Mouse (Mus musculus): ENCODE data around the gene Lin7c.

Gene Lin7c

DNA sequence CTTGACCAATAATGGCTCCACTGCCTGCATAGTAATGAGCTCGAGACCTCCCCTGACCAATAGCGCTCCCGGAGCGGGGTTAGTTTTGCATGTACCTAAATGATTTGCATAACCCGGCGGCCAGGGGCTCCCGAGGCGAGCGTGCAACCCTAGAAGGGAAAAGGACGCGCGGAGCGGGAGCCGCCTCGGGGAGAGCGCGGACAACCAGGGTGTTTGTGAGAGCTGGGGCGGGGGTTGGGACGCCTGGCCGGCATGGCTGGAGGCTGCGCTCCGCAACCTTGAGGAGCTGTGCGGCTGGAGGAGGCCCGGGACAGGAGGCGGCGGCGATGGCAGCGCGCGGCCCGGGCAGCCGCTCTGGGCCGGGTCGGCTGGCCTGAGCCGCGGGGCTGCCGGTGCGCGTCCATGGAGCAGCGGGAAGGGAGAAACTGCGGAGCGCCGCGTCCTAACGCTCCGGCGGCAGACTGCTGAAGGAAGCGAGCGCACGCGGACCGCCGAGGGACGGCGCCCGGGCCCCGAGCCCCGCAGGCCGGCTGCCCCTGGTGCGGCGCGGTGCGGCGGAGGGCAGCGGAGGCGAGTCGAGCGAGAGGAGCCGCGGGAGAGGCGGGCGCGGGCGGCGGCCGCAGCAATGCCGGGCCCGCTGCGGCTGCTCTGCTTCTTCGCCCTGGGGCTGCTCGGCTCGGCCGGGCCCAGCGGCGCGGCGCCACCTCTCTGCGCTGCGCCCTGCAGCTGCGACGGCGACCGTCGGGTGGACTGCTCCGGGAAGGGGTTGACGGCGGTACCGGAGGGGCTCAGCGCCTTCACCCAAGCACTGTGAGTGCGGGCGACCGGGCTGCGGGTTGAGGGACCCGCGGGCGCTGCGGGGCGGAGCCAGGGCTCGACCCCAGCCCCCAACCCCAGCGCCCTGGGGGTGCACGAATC, 27.1 kb downstream of the Lin7c start, which contains the start of gene Lgr4:
TSS of gene Lgr4 (plus strand) at position 152 of the 918 bp plus-strand sequence.
- DNase-seq, result peak; percentile 67 to 71

DNA sequence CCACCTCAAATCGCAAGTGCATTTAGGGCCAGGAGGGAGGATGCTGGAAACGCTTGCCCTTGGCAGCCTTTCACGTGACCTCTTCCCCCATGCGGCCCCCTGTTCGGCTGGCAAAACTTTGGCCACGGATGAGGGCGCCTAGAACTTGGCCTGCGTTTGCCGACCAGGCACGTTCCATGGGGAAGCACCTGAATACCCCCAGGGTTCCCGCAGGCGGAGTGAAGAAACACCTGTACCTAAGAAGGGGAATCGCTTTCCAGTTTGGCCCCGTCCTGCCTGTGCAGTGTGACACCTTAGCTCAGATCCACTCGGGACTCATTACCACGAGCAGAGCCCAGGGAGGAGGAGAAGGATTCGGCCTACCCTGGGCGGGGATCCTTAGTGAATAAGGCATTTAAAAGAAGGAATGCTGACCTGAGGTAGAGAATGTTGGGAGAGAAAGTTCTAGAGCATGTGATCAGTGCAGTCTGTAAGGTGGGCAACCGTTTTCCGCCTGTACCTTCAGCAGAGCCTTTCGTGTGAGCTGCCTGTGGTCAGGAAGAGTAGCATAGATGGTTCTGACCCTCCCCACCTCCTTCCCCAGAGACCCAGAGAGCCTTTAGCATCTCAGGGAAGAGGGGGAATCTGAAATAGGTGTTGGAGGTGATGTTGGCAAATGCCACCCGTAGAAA, 28.1 kb downstream of the Lin7c start:
- no peak for DNase-seq

DNA sequence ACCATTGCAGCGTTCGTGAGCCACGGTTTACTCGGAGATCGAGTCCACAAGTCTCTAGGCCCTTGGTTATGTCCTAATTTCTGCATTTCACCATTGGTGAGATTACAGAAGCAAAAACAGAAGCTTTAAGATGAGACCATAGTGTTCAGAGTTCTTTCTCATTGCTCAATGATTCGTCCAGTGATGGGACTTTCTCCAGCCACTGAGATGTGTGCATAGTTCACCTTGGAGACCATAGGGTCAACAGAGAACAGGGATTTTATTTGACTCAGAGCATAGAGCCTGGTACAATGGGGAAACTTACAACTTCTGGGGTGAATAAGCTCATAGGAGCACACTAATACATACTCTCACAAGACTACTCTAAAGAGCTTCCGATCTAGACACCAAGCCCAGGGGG, 29.8 kb downstream of the Lin7c start:
- no peak for DNase-seq

DNA sequence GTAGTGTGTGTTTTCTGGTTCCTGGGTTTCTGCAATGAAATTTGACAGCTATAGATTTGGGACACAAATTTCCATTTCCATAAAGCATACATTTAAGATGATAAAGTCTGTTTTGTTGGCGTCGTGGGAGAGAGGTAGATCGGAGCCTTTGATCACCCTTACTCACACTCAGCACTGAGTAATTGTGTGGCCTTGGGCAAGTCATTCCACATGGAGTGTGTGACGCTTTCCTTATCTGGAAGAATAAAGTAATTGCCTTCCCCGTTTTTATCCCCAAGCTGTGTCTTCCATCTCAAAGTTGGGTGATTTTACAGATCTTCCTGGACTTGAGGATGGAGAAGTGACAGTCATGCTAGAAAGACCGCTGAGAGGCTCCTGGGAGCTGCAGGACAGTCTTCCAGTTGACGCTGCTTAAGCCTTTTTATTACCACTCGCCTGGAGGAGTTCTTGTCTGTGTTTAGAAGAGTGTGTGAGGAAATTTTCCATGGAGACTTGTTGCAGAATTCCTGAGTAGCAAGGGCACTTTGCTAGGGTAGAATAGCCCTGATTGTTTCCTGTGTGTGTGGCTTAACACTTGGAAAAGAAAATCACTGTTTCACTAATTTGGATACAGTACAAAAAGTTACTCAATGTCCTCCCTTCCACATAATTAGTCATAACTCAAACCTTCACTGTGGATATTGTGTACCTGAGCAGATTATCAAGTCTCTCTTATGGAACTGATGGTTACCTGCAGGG, 30.8 kb downstream of the Lin7c start:
- DNase-seq, result no peak

- DNase-seq, result no peak
Measured at GRCm38 (mm10) chr2:109922306-109922705, 31.7 kb downstream of the Lin7c start.

- no peak for DNase-seq
Measured at GRCm38 (mm10) chr2:109923031-109923430, 32.4 kb downstream of the Lin7c start.

GRCm38 (mm10) chr2:109923945-109924344, 33.3 kb downstream of the Lin7c start:
- no peak for DNase-seq

DNA sequence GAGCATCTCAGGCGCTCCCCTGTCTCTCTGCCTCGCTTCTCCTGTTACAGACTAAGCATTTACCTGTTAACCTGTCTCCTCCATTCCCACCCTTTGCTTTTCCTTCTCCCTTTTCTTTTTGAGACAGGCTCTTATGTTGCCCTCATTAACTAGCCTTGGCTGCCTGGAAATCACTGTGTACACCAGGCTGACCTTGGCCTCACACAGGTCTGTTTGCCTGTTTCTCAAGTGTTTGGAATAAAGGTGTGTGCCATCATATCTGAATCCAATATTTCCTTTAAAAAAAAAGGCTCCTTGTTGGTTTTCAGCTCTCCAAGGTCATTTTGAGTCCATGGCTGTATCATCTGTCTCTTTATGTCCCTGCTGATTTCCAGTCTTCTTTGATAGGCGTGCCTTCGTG, 36.3 kb downstream of the Lin7c start:
- DNase-seq, result no peak

DNA sequence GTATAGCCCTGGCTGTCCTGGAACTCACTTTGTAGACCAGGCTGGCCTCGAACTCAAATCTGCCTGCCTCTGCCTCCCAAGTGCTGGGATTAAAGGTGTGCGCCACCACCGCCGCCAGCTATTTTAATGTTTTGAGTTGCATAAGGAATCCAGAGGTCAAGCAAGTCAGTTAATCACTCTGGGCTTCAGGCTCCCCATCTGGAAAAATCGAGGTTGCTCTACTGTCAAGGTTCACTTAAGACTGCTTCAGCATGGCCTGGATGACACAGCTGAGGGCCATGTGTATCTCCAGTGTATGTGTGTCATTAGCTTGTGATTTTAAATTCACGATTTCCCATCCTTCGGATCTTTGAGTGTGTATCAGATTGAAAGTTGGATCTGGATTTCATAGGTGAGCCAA, 36.8 kb downstream of the Lin7c start:
- DNase-seq, result no peak

GRCm38 (mm10) chr2:109927876-109928275, 37.2 kb downstream of the Lin7c start:
- no peak for DNase-seq

DNA sequence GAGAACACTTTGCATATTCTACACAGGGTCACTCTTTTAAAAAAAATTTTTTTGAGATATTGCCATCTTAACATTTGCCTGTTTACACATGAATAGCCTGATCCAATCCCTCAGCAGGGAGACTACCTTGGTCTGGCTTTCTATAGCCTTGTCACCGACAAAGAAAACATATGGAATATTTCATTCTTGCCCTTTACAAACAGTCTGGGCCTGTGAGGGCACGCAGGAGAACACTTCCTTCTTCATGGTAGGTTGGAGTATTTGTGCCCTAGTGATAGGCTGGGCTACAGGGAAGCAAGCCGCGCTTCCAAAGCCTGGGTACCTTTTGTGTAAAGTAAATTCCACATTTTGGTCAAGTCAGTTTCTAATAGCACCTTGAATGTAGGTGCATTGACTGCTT, 38.1 kb downstream of the Lin7c start:
- no peak for DNase-seq

- DNase-seq, result no peak
Measured at GRCm38 (mm10) chr2:109929256-109929655, 38.6 kb downstream of the Lin7c start.

DNA sequence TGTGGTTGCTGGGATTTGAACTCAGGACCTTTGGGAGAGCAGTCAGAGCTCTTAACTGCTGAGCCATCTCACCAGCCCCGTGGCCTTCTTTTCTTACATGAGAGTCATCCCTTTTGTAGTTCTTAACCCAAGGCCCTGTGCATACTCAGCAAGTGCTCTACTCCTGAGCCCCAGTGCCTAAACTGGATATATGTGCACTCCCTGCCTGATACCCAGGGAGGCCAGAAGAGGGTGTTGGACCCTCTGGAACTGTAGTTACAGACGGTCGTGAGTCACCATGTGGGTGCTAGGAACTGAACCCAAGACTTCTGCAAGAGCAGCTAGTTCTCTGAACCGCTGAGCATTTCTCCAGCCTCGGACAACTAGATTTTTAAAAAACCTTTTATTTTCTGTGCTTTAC, 39.7 kb downstream of the Lin7c start:
- no peak for DNase-seq

DNA sequence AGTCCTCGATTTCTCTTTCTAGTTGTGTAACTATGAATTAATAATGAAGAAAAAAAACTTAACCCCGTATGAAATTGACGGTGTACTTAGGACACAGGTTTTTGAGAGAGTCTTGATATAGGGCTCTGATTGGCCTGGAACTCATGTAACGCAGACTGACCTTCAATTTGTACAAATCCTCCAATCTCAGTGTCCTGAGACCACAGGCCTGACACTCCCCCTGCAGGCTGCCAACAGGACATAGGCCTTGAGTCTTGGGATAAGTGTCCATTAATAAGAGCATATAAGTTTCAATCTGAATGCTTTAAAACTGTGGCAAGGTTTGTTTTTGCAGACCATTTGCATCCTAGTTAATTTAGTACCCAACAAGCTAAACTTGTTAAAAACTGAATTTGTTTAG, 40.1 kb downstream of the Lin7c start:
- DNase-seq, result no peak

GRCm38 (mm10) chr2:109931978-109932780, 41.5 kb downstream of the Lin7c start:
- DNase-seq, result no peak

GRCm38 (mm10) chr2:109933151-109933550, 42.5 kb downstream of the Lin7c start:
- no peak for DNase-seq

DNA sequence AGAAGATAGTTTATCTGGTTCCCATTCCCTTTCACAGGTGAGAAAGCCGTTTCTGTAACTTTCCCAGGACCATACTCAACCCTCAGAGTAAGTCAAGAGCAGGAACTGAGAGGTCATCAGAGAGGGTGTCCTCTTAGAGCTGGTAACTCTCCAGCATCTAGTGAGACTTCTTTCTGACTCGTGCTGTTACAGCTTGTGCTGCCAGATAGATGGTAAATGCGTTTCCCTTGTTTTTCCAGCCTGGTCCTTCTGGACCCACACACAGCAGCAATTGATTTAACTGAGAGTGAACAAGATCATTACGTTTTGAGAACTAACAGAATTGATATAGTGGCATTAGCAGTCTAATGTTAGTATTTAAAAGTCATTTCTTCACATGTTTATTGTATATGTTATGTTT, 43.4 kb downstream of the Lin7c start:
- no peak for DNase-seq

GRCm38 (mm10) chr2:109935194-109935593, 44.5 kb downstream of the Lin7c start:
- DNase-seq, result no peak

DNA sequence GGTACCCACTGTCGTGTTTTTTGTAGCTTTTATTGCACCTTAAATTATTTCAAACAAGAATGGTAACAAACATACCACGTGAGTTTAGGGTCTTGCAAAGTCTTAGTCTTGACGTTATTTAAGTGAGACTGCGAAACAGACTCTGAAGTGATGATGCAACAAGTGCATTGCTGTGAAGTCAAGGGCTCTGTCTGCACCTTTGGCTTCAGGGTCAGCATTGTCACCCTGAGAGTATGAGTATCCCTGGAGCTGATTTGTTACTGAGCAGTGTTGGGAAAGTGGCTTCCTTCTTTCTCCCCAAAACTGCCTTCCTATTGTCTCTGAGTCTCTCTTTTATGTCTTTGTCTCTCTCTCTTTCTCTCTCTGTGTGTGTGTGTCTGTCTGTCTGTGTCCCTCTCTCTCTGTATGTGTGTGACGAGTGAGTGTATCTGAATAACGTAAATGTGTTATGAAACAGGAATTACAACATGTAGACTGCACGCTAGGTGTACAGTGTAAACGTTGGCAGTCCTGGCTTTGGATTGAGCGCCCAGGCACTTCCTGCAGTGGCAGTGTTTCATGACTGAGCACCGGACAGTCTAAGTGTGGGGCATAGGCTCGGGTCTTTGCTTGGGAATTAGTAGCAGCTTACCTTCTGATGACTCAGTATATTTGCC, 45.2 kb downstream of the Lin7c start:
- no peak for DNase-seq

- no peak for DNase-seq
Measured at GRCm38 (mm10) chr2:109936410-109936755, 45.7 kb downstream of the Lin7c start.

DNA sequence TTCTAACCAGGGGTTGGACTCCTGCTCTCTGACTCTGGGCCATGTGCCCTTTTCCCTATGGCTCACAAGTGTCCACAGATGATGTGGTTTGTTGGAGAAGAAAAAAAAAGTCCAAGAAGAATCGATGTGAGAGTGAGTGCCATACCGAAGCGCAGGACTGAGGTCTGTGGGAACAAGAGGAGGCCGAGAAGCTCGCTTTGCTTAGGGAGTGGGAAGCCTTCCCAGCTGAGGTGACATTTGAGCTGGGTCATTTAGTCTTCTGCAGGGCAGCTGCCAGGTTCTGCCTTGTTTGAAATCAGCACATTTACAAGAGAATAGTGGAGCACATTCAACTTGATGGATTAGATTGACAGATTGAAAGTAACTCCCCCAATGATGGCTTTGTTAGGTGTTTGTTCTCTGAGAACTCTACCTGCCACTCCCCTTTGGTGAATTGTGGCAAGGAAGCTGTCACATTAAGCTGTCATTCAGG, 51.4 kb downstream of the Lin7c start:
- no peak for DNase-seq
